Mouse (Mus musculus): ENCODE measurements around the gene Polr3h.

GRCm38 (mm10) chr15:81939157-81939715, 13.2 kb upstream of the Polr3h start:
- TF ChIP-seq BHLHE40 (IDR thresholded peaks at IDR 0.05; ENCODE audit: low read depth, low read length): no peak
- TF ChIP-seq CTCF (conservative IDR thresholded peaks at IDR 0.05 in 1 of 2, IDR thresholded peaks at IDR 0.05 in 1 of 2; ENCODE audit: low read depth in 2 of 2, low read length in 2 of 2): no peak
- no peak for TF ChIP-seq MAX (IDR thresholded peaks at IDR 0.05; ENCODE audit: low read length)
- no peak for TF ChIP-seq MAFK (IDR thresholded peaks at IDR 0.05; ENCODE audit: insufficient replicate concordance, low read length)
- TF ChIP-seq E2F4 (IDR thresholded peaks at IDR 0.05; ENCODE audit: insufficient replicate concordance, low read depth, low read length): no peak
- no peak for TF ChIP-seq TCF12 (IDR thresholded peaks at IDR 0.05; ENCODE audit: low read depth, low read length)
- TF ChIP-seq MAZ (IDR thresholded peaks at IDR 0.05; ENCODE audit: low read depth, low read length): no peak
- no peak for TF ChIP-seq ZNF384 (IDR thresholded peaks at IDR 0.05; ENCODE audit: low read depth, low read length)
- no peak for TF ChIP-seq USF1 (IDR thresholded peaks at IDR 0.05; ENCODE audit: low read depth, low read length)

Data from CH12.LX (cell line).